Mouse (Mus musculus): ENCODE measurements at regions not wholly inside any gene's neighbourhood (a gene's known extent, or its start where the extent isn't known, plus 50 kb on each side); places are given as distances from the start of the nearest gene placed in this dataset.

GRCm38 (mm10) chr14:80083724-80084123 is 99.8 kb downstream of the Olfm4 start:
- no peak for DNase-seq

- no peak for DNase-seq
These were observed 113.4 kb downstream of the Olfm4 start for GRCm38 (mm10) chr14:80097238-80097637.

- DNase-seq, result no peak
These were observed 129.3 kb downstream of the Olfm4 start for GRCm38 (mm10) chr14:80113115-80113687.

GRCm38 (mm10) chr14:80114326-80114725 is 130.4 kb downstream of the Olfm4 start:
- no peak for DNase-seq

GRCm38 (mm10) chr14:80125156-80125555 is 141.3 kb downstream of the Olfm4 start:
- DNase-seq, result no peak

GRCm38 (mm10) chr14:80128181-80128580 is 144.3 kb downstream of the Olfm4 start:
- no peak for DNase-seq

GRCm38 (mm10) chr14:80137541-80137940 is 153.7 kb downstream of the Olfm4 start:
- no peak for DNase-seq

- no peak for DNase-seq
These were observed 155.3 kb downstream of the Olfm4 start for GRCm38 (mm10) chr14:80138991-80139791.

- DNase-seq, result no peak
These were observed 173.1 kb downstream of the Olfm4 start for GRCm38 (mm10) chr14:80157002-80157401.

GRCm38 (mm10) chr14:80169211-80169610 is 185.3 kb downstream of the Olfm4 start:
- no peak for DNase-seq

GRCm38 (mm10) chr14:80170450-80171180 is 186.7 kb downstream of the Olfm4 start:
- no peak for DNase-seq

GRCm38 (mm10) chr14:80172799-80173484 is 189.1 kb downstream of the Olfm4 start:
- DNase-seq, result no peak

- DNase-seq, result no peak
These were observed 192.6 kb downstream of the Olfm4 start for GRCm38 (mm10) chr14:80176464-80176863.

GRCm38 (mm10) chr14:80195041-80195440 is 211.2 kb downstream of the Olfm4 start:
- DNase-seq, result no peak

- DNase-seq, result no peak
These were observed 229.0 kb downstream of the Olfm4 start for GRCm38 (mm10) chr14:80212916-80213315.

- DNase-seq, result no peak
These were observed 229.8 kb downstream of the Olfm4 start for GRCm38 (mm10) chr14:80213666-80214065.

- DNase-seq, result peak; percentile 41
These were observed 232.2 kb downstream of the Olfm4 start for GRCm38 (mm10) chr14:80215960-80216552.

GRCm38 (mm10) chr14:80232066-80232465 is 248.2 kb downstream of the Olfm4 start:
- no peak for DNase-seq

GRCm38 (mm10) chr14:80232976-80233375 is 249.1 kb downstream of the Olfm4 start:
- DNase-seq, result peak; percentile 22

GRCm38 (mm10) chr14:80237136-80237535 is 253.3 kb downstream of the Olfm4 start:
- DNase-seq, result no peak

- no peak for DNase-seq
These were observed 253.7 kb downstream of the Olfm4 start for GRCm38 (mm10) chr14:80237552-80237951.

- no peak for DNase-seq
These were observed 260.9 kb downstream of the Olfm4 start for GRCm38 (mm10) chr14:80244640-80245302.
